Mouse (Mus musculus): ENCODE results near the gene Rpl3.

DNA sequence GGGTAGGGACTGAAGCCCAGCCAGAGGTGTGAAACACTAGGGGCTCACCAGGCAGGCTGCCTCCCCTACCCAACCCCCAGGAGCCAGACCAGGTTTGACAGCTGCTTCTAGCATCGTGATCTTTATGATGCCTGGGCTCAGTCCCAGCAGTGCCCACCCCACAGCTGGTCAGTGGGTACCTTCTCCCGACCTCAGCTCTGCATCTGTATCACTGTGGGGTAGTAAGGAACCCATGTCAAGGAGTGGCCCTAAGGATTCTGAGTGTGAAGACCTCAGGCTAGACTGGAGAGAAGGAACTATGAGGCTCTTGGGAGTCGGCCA, 16.3 kb downstream of the Rpl3 start:
- TF ChIP-seq POLR2A (IDR thresholded peaks at IDR 0.05; ENCODE audit: insufficient read depth, low read length): no peak
- no peak for TF ChIP-seq CTCF (IDR thresholded peaks at IDR 0.05; ENCODE audit: low read depth, low read length)
- no peak for TF ChIP-seq EP300 (IDR thresholded peaks at IDR 0.05; ENCODE audit: insufficient read depth, low read depth, low read length)

Data from ES-Bruce4 (cell line).